In genomic region chr17:87530162-87530817, GRCm38 (mm10) we compare ENCODE assay signal across 8 mouse cellular contexts.
DNase-seq lines count a peak whose midpoint lies in the region; ATAC-seq and TF ChIP-seq lines count a peak whose summit lies in the region.

No protein-coding gene starts in this region.

- DNase-seq in cerebellum, adult 11 months, result peak; percentile 86
- DNase-seq in heart, postnatal 14 days, result peak; percentile 93 to 95
- peak; percentile 73 for DNase-seq in large intestine, adult 2 months (ENCODE audit: low read depth, low spot score)
- peak; percentile 91 for DNase-seq in neural tube, embryonic 11.5 days (ENCODE audit: low spot score)

- peak overlapping the region; percentile 64 for H3K4me3 ChIP-seq in E14TG2a.4 (replicated peaks; ENCODE audit: low read length)
- peak overlapping the region; percentile 45 for H3K4me3 ChIP-seq in forebrain, embryonic 13.5 days
- peak overlapping the region; percentile 50 for H3K4me3 ChIP-seq in liver, embryonic 16.5 days (ENCODE audit: low read depth, low read length)
- peak overlapping the region; percentile 31 for H3K4me3 ChIP-seq in neural tube, embryonic 11.5 days (ENCODE audit: low read depth, low read length)
- peak overlapping the region; percentile 43 for H3K4me3 ChIP-seq in stomach, embryonic 15.5 days (replicated peaks)

- WGBS in forebrain, embryonic 13.5 days, result 14% methylated on average over 28 of the region's 29 CpGs
- 18% methylated on average over 29 of the region's 29 CpGs for WGBS in large intestine, adult 2 months
- 18% methylated on average over 29 of the region's 29 CpGs for WGBS in liver, embryonic 16.5 days (ENCODE audit: insufficient replicate concordance)
- 12% methylated on average over 29 of the region's 29 CpGs for WGBS in neural tube, embryonic 11.5 days
- WGBS in stomach, embryonic 15.5 days, result 13% methylated on average over 29 of the region's 29 CpGs

- no peak; the same call in 1 of the 2 replicates for TF ChIP-seq CTCF in E14TG2a.4 (conservative IDR thresholded peaks at IDR 0.05; ENCODE audit: low read length)

- peak overlapping the region; percentile 64 for H3K4me2 ChIP-seq in forebrain, embryonic 13.5 days
- peak overlapping the region; percentile 70 for H3K4me2 ChIP-seq in liver, embryonic 16.5 days (ENCODE audit: low read depth, low read length)
- peak overlapping the region; percentile 57 for H3K4me2 ChIP-seq in neural tube, embryonic 11.5 days (ENCODE audit: low read depth)
- peak overlapping the region; percentile 70 for H3K4me2 ChIP-seq in stomach, embryonic 15.5 days

- peak; percentile 87 for ATAC-seq in forebrain, embryonic 13.5 days
- peak; percentile 74 for ATAC-seq in liver, embryonic 16.5 days (ENCODE audit: low read depth)
- peak; percentile 87 for ATAC-seq in neural tube, embryonic 11.5 days (ENCODE audit: insufficient read depth, low FRiP score, low TSS enrichment)
- ATAC-seq in stomach, embryonic 15.5 days (ENCODE audit: insufficient read depth, low FRiP score, low read depth), result peak; percentile 73

- peaks cover 47% of the 10 kb centered on the region for H3K4me1 ChIP-seq in E14TG2a.4 (replicated peaks; ENCODE audit: low read depth, low read length)
- peaks cover 27% of the 10 kb centered on the region for H3K4me1 ChIP-seq in forebrain, embryonic 13.5 days
- peaks cover 13% of the 10 kb centered on the region for H3K4me1 ChIP-seq in liver, embryonic 16.5 days (ENCODE audit: control insufficient read depth, low read depth, low read length)
- H3K4me1 ChIP-seq in neural tube, embryonic 11.5 days (ENCODE audit: control insufficient read depth, insufficient read depth, low read length), result peaks cover 6% of the 10 kb centered on the region
- H3K4me1 ChIP-seq in stomach, embryonic 15.5 days, result peaks cover 25% of the 10 kb centered on the region

- H3K27me3 ChIP-seq in E14TG2a.4 (ENCODE audit: insufficient read depth, low read length), result peaks cover 16% of the 10 kb centered on the region
- H3K27me3 ChIP-seq in forebrain, embryonic 13.5 days, result peaks cover 6% of the 10 kb centered on the region; the same call in 1 of the 2 replicates
- H3K27me3 ChIP-seq in liver, embryonic 16.5 days (ENCODE audit: control insufficient read depth, insufficient read depth, low read depth, low read length), result no peaks in the 10 kb centered on the region
- H3K27me3 ChIP-seq in neural tube, embryonic 11.5 days (ENCODE audit: control insufficient read depth, insufficient read depth, low read length), result no peaks in the 10 kb centered on the region
- H3K27me3 ChIP-seq in stomach, embryonic 15.5 days (replicated peaks), result no peaks in the 10 kb centered on the region

- H3K36me3 ChIP-seq in E14TG2a.4 (ENCODE audit: insufficient read depth, low read length), result no peaks in the 10 kb centered on the region
- H3K36me3 ChIP-seq in forebrain, embryonic 13.5 days (ENCODE audit: poor library complexity, severe bottlenecking), result no peaks in the 10 kb centered on the region
- H3K36me3 ChIP-seq in liver, embryonic 16.5 days (ENCODE audit: control insufficient read depth, insufficient read depth), result no peaks in the 10 kb centered on the region
- no peaks in the 10 kb centered on the region for H3K36me3 ChIP-seq in neural tube, embryonic 11.5 days (ENCODE audit: control insufficient read depth, insufficient read depth, low read length)
- no peaks in the 10 kb centered on the region for H3K36me3 ChIP-seq in stomach, embryonic 15.5 days

- no peak overlapping the region for H3K27ac ChIP-seq in forebrain, embryonic 13.5 days
- H3K27ac ChIP-seq in liver, embryonic 16.5 days (ENCODE audit: low read length), result no peak overlapping the region
- H3K27ac ChIP-seq in neural tube, embryonic 11.5 days (ENCODE audit: low read depth, low read length), result no peak overlapping the region
- H3K27ac ChIP-seq in stomach, embryonic 15.5 days, result peak overlapping the region; percentile 83; the same call in 1 of the 2 replicates

- H3K9ac ChIP-seq in forebrain, embryonic 13.5 days, result peak overlapping the region; percentile 55
- no peak overlapping the region for H3K9ac ChIP-seq in liver, embryonic 16.5 days (ENCODE audit: low read depth, low read length)
- H3K9ac ChIP-seq in neural tube, embryonic 11.5 days (ENCODE audit: low read length), result peak overlapping the region; percentile 33; the same call in 1 of the 2 replicates
- no peak overlapping the region for H3K9ac ChIP-seq in stomach, embryonic 15.5 days

- H3K9me3 ChIP-seq in E14TG2a.4 (ENCODE audit: low read length), result no peaks in the 10 kb centered on the region
- H3K9me3 ChIP-seq in forebrain, embryonic 13.5 days (replicated peaks), result no peaks in the 10 kb centered on the region
- H3K9me3 ChIP-seq in liver, embryonic 16.5 days (replicated peaks; ENCODE audit: control insufficient read depth, low read length), result no peaks in the 10 kb centered on the region
- H3K9me3 ChIP-seq in neural tube, embryonic 11.5 days (ENCODE audit: control insufficient read depth, low read length), result no peaks in the 10 kb centered on the region
- no peaks in the 10 kb centered on the region for H3K9me3 ChIP-seq in stomach, embryonic 15.5 days

- intact Hi-C loops in heart, postnatal 14 days (cut with DNase I), result loop anchor here (2.0 kb wide), 3 partner anchors 41 to 213 kb away; partner anchors contain the start of gene Calm2

Comparison
In these comparisons a context has a peak if more than half of its experiments do, and no peak if none do; other contexts are left out.
1. H3K9ac ChIP-seq: peak in forebrain, embryonic 13.5 days (single experiment) and neural tube, embryonic 11.5 days (single experiment); none in liver, embryonic 16.5 days (single experiment) and stomach, embryonic 15.5 days (single experiment).
2. Peak in every context shown above with its lines, with median percentiles within 50 percentile points of each other: H3K4me3 ChIP-seq, DNase-seq, ATAC-seq and H3K4me2 ChIP-seq.